Mouse (Mus musculus) embryo, embryonic 11 days (tissue): Measurements from ENCODE around the gene Acot12.

Source experiments
- DNase-seq: peaks from one replicate; pipeline ENCODE4 v3.0.0-alpha.2; 2015

Acot12 gene

GRCm38 (mm10) chr13:91827876-91828275 is 86.6 kb downstream of the Acot12 start:
- no peak for DNase-seq
